In the genomic region with DNA sequence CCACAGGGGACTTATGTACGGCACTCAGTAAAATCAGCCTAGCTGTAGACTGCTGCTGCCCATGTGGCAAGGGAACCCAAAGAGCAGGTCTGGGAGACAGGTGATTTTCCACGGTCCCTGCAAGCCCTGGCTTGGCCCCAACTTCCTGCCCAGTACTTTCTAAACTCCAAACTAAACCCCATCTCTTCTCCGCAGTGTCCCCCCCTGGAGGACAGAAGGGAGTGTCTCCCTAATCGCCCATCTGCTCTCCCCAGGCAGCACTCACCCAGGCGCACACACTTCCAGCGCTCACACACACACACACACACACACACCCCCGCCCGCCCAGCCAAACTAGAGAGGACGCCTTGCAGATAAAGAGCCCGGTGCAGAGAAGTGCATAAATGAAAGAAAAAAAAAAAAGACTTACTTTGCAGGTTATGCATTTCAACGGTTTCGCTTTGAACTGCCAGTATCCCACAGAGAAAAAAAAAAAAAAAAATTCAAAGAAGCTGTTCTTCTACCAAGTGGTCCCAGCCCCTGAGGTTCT, we compare ENCODE assay signal across 8 mouse cellular contexts.
DNase-seq lines count a peak whose midpoint lies in the region; ATAC-seq and TF ChIP-seq lines count a peak whose summit lies in the region.

No protein-coding gene starts in this region.

- WGBS in embryonic facial prominence, embryonic 13.5 days = under 1% methylated on average over 12 of the region's 12 CpGs
- WGBS in heart, embryonic 11.5 days (ENCODE audit: insufficient replicate concordance) = 1% methylated on average over 12 of the region's 12 CpGs
- WGBS in kidney, embryonic 15.5 days = 5% methylated on average over 12 of the region's 12 CpGs

- peak overlapping the region; percentile 20 for H3ac ChIP-seq in myocyte (ENCODE audit: control insufficient read depth, insufficient read length)

- peak overlapping the region; percentile 59 for H3K4me3 ChIP-seq in embryonic facial prominence, embryonic 13.5 days
- H3K4me3 ChIP-seq in heart, embryonic 11.5 days (ENCODE audit: low read depth, low read length) = peak overlapping the region; percentile 54
- H3K4me3 ChIP-seq in kidney, embryonic 15.5 days (replicated peaks) = peak overlapping the region; percentile 66
- peak overlapping the region; percentile 27 for H3K4me3 ChIP-seq in myocyte

- peak overlapping the region; percentile 73 for H3K27ac ChIP-seq in embryonic facial prominence, embryonic 13.5 days
- peak overlapping the region; percentile 70 for H3K27ac ChIP-seq in heart, embryonic 11.5 days (ENCODE audit: low read depth, low read length)
- peak overlapping the region; percentile 90 for H3K27ac ChIP-seq in kidney, embryonic 15.5 days

- no peaks in the 10 kb centered on the region for H3K27me3 ChIP-seq in embryonic facial prominence, embryonic 13.5 days
- no peaks in the 10 kb centered on the region for H3K27me3 ChIP-seq in heart, embryonic 11.5 days (ENCODE audit: control insufficient read depth, insufficient read depth, low read length)
- H3K27me3 ChIP-seq in kidney, embryonic 15.5 days = no peaks in the 10 kb centered on the region
- no peaks in the 10 kb centered on the region for H3K27me3 ChIP-seq in myocyte (ENCODE audit: control insufficient read depth, insufficient read depth, insufficient read length)

- ATAC-seq in embryonic facial prominence, embryonic 13.5 days (ENCODE audit: insufficient number of reproducible peaks, insufficient read depth, low FRiP score, low TSS enrichment, low read depth) = peak; percentile 50; the same call in 1 of the 2 replicates
- ATAC-seq in heart, embryonic 11.5 days (replicated peaks; ENCODE audit: insufficient number of reproducible peaks, low FRiP score, low TSS enrichment) = peak; percentile 82
- peak; percentile 80 for ATAC-seq in kidney, embryonic 15.5 days (replicated peaks; ENCODE audit: low FRiP score)

- H3K9ac ChIP-seq in embryonic facial prominence, embryonic 13.5 days = peak overlapping the region; percentile 78
- H3K9ac ChIP-seq in heart, embryonic 11.5 days (ENCODE audit: low read depth, low read length) = peak overlapping the region; percentile 81
- peak overlapping the region; percentile 61 for H3K9ac ChIP-seq in kidney, embryonic 15.5 days

- H3K36me3 ChIP-seq in embryonic facial prominence, embryonic 13.5 days = peaks cover 7% of the 10 kb centered on the region
- H3K36me3 ChIP-seq in heart, embryonic 11.5 days (ENCODE audit: control insufficient read depth, insufficient read depth, low read length) = no peaks in the 10 kb centered on the region
- peaks cover 9% of the 10 kb centered on the region; the same call in 1 of the 2 replicates for H3K36me3 ChIP-seq in kidney, embryonic 15.5 days
- H3K36me3 ChIP-seq in myocyte (ENCODE audit: control insufficient read depth, insufficient read depth) = peaks cover 5% of the 10 kb centered on the region

- peaks cover 12% of the 10 kb centered on the region for H3K79me2 ChIP-seq in myocyte (ENCODE audit: control insufficient read depth, insufficient read depth)

- no peaks in the 10 kb centered on the region for H3K9me3 ChIP-seq in embryonic facial prominence, embryonic 13.5 days
- no peaks in the 10 kb centered on the region for H3K9me3 ChIP-seq in heart, embryonic 11.5 days (replicated peaks; ENCODE audit: control insufficient read depth, low read length)
- no peaks in the 10 kb centered on the region for H3K9me3 ChIP-seq in kidney, embryonic 15.5 days (replicated peaks)

- peak overlapping the region; percentile 85 for H3K4me2 ChIP-seq in embryonic facial prominence, embryonic 13.5 days
- H3K4me2 ChIP-seq in heart, embryonic 11.5 days = peak overlapping the region; percentile 87
- peak overlapping the region; percentile 77 for H3K4me2 ChIP-seq in kidney, embryonic 15.5 days
- peak overlapping the region; percentile 77 for H3K4me2 ChIP-seq in myocyte (ENCODE audit: low read depth)

- no peak for TF ChIP-seq POLR2A in myocyte (IDR thresholded peaks at IDR 0.05; ENCODE audit: insufficient read length, low read depth)

- peak; percentile 97 for DNase-seq in heart, adult 11 months
- no peak for DNase-seq in heart, adult 8-10 months (ENCODE audit: low spot score)
- DNase-seq in liver = peak; percentile 94
- DNase-seq in spleen, postnatal 4 days (ENCODE audit: low spot score in 2 of 2) = peak; percentile 84 to 89

- peaks cover 74% of the 10 kb centered on the region for H3K4me1 ChIP-seq in embryonic facial prominence, embryonic 13.5 days
- peaks cover 13% of the 10 kb centered on the region for H3K4me1 ChIP-seq in heart, embryonic 11.5 days (ENCODE audit: control insufficient read depth, insufficient read depth, low read length)
- H3K4me1 ChIP-seq in kidney, embryonic 15.5 days = peaks cover 75% of the 10 kb centered on the region

TF ChIP-seq in myocyte, 11 proteins besides CTCF, POLR2A, EP300 and RAD21:
- TF ChIP-seq MYOD1 (IDR thresholded peaks at IDR 0.05; ENCODE audit: control insufficient read depth in 1 of 3, insufficient read length in 2 of 3, low read depth in 2 of 3) = peak in 1 of 3 experiments; percentile 16
- TF ChIP-seq E2F4 (IDR thresholded peaks at IDR 0.05; ENCODE audit: insufficient read depth) = no peak
- TF ChIP-seq MYOG (IDR thresholded peaks at IDR 0.05; ENCODE audit: control insufficient read depth in 1 of 3, insufficient read depth in 1 of 3, insufficient read length in 2 of 3, low read depth in 2 of 3) = peak in 1 of 3 experiments; percentile 37
TF ChIP-seq in myocyte: peak in this region for 2.
